Mouse (Mus musculus) midbrain, embryonic 12.5 days (tissue): ENCODE data around the gene Chd5. TPM values are rescaled to one million over a fixed set of nuclear protein-coding genes. Genes with fewer than 3 reads are reported as not detected.
A peak's percentile ranks its signal among the peaks of the same experiment; 100 is the strongest.

Source experiments
- ATAC-seq: fragments of 200-750 bp; cut with Nextera tagmentation; 2 replicates; pipeline ENCODE4 v1.8.0; 2017; ENCODE audit warnings: low read depth, moderate TSS enrichment, moderate library complexity; ENCODE audit not compliant: low FRiP score
- H3K27ac ChIP-seq: fragments of 300-500 bp; sonication (generic); replicated peaks from 2 replicates; pipeline ENCODE4 v1.5.1; 2016; ENCODE audit warnings: mild to moderate bottlenecking
- H3K27me3 ChIP-seq: fragments of 300-500 bp; sonication (generic); 2 replicates; pipeline ENCODE4 v1.6.1; 2016; ENCODE audit warnings: mild to moderate bottlenecking
- H3K36me3 ChIP-seq: fragments of 300-500 bp; sonication (generic); 2 replicates; pipeline ENCODE4 v1.6.1; 2016
- H3K4me1 ChIP-seq: fragments of 300-500 bp; sonication (generic); 2 replicates; pipeline ENCODE4 v1.6.1; 2016
- H3K4me2 ChIP-seq: fragments of 300-500 bp; sonication (generic); replicated peaks from 2 replicates; pipeline ENCODE4 v1.6.1; 2016; ENCODE audit warnings: mild to moderate bottlenecking, moderate library complexity
- H3K4me3 ChIP-seq: fragments of 300-500 bp; sonication (generic); 2 replicates; pipeline ENCODE4 v1.5.1; 2016; ENCODE audit warnings: mild to moderate bottlenecking
- H3K9ac ChIP-seq: fragments of 300-500 bp; sonication (generic); replicated peaks from 2 replicates; pipeline ENCODE4 v1.6.1; 2016; ENCODE audit warnings: mild to moderate bottlenecking, moderate library complexity
- H3K9me3 ChIP-seq: fragments of 300-500 bp; sonication (generic); 2 replicates; pipeline ENCODE4 v1.6.1; 2016; ENCODE audit warnings: mild to moderate bottlenecking
- WGBS: fragments of 180-500 bp; shearing (Covaris S2); methylation state at CpG from one replicate; pipeline ENCODE4 v1.1.7; 2016; 5-methylcytosine and 5-hydroxymethylcytosine counted together
- polyA plus RNA-seq: library from polyadenylated mRNA; unstranded; fragments of >200 nt; fragmentation: Nextera tagmentation; extraction: Ambion mirVana; gene quantifications from 2 replicates; pipeline ENCODE4 v1.2.1, GENCODE M21; 2016

Chd5 gene
- polyA plus RNA-seq, 1 experiment from 2014 or later = 3.5 TPM

DNA sequence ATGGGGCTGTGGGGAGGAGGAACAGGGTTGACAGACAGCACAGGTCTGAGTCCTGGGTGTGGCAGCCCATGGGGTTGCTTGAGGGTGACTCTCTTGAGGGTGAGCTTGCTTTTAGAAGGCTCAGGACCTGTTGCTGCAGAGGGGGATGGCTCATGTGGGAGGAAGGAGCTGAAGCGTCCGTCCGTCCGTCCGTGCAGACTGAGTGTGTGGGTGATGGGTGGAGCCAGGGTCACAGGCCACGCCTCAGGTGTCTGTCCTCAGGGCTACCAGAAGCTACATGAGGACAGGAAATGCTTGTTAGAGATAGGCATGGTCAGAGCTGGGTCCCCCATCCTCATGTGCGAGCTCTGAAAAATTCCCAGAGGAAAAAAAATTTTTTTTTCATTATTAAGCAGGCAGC is 6.2 kb downstream of the Chd5 start:
- Histone ChIP-seq H3K4me1 (peaks cover 24% of the 10 kb centered on the region), H3K4me3 (no peak overlapping the region), H3K36me3 (no peaks in the 10 kb centered on the region), H3K9ac (no peak overlapping the region), H3K9me3 (no peaks in the 10 kb centered on the region), H3K27me3 (peaks cover 84% of the 10 kb centered on the region), H3K27ac (no peak overlapping the region), H3K4me2 (no peak overlapping the region)
- ATAC-seq = no peak
- 64% methylated on average over 7 of the region's 7 CpGs for WGBS

- H3K9me3 ChIP-seq = no peaks in the 10 kb centered on the region
- H3K9ac ChIP-seq = no peak overlapping the region
- no peak overlapping the region for H3K27ac ChIP-seq
- H3K27me3 ChIP-seq = peaks cover 83% of the 10 kb centered on the region
- no peak overlapping the region for H3K4me3 ChIP-seq
- 62% methylated on average over 6 of the region's 7 CpGs for WGBS
- peaks cover 26% of the 10 kb centered on the region for H3K4me1 ChIP-seq
- ATAC-seq = no peak
- H3K4me2 ChIP-seq = no peak overlapping the region
- H3K36me3 ChIP-seq = no peaks in the 10 kb centered on the region
These were observed 6.9 kb downstream of the Chd5 start for GRCm38 (mm10) chr4:152345120-152345889.

GRCm38 (mm10) chr4:152349837-152350381 is 11.5 kb downstream of the Chd5 start:
- H3K27ac ChIP-seq = peak overlapping the region; percentile 54
- WGBS = 16% methylated on average over 17 of the region's 17 CpGs

GRCm38 (mm10) chr4:152350722-152351421 is 12.4 kb downstream of the Chd5 start:
- Histone ChIP-seq H3K4me1 (peaks cover 32% of the 10 kb centered on the region), H3K9me3 (no peaks in the 10 kb centered on the region), H3K4me2 (0 out of 2 replicates have a peak overlapping the region, but pooled peaks have one; percentile 18), H3K4me3 (no peak overlapping the region), H3K27me3 (peaks cover 65% of the 10 kb centered on the region), H3K36me3 (no peaks in the 10 kb centered on the region), H3K27ac (no peak overlapping the region), H3K9ac (0 out of 2 replicates have a peak overlapping the region, but pooled peaks have one; percentile 31)
- ATAC-seq = no peak
- 41% methylated on average over 8 of the region's 8 CpGs for WGBS

More at GRCm38 (mm10) chr4:152349837-152350381, 11.5 kb downstream of the Chd5 start:
- Histone ChIP-seq H3K4me1 (peaks cover 32% of the 10 kb centered on the region), H3K4me2 (peak overlapping the region; percentile 39), H3K27me3 (peaks cover 74% of the 10 kb centered on the region), H3K4me3 (0 out of 2 replicates have a peak overlapping the region, but pooled peaks have one; percentile 18), H3K36me3 (no peaks in the 10 kb centered on the region), H3K9ac (peak overlapping the region; percentile 41; the same call in 1 of the 2 replicates), H3K9me3 (no peaks in the 10 kb centered on the region)
- 0 out of 2 replicates have a peak, but pooled peaks have one; percentile 28 for ATAC-seq

DNA sequence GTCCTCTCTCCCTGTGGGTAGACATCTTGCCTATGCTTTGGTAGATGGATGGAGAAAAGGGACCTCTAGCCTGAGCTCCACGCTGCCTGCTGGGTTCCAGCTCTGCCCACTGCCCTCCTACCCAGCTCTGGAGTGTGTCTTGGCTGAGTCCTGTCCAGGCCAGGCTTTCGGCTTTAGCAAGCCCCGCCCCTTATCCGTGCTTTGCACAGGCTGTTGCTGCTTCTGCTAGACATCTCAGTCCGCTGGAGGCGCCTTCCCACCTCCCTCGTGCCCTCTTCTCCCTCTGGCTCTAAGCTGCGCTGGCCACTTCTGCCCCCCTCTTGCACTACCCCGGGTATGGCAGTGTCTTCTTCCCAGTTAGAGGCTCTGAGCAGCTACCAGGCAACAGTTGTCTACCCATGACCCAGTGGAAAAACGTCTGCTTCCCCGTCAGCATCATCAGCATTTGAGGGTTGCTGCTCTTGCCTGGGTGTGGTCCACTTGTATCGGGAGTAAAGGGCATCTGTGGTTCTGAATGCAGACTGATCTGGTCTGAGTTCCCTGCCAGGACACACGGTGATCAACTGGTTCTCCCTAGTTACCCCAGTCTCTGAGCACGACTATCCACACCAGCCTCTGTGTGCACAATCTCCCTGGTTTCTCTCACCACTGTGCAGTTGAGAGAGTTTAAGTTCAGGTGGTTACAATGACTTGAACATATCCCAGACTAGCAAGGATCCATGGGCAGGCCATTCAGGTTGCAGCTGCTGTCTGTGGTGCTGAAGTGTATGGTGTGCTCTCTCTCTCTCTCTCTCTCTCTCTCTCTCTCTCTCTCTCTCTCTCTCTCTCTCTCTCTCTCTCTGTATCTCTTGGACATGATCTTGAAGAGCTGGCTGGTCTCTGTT is 13.2 kb downstream of the Chd5 start:
- 0 out of 2 replicates have a peak overlapping the region, but pooled peaks have one; percentile 18 for H3K4me2 ChIP-seq
- no peaks in the 10 kb centered on the region for H3K36me3 ChIP-seq
- WGBS = 8% methylated on average over 14 of the region's 14 CpGs
- H3K9ac ChIP-seq = no peak overlapping the region
- peaks cover 32% of the 10 kb centered on the region for H3K4me1 ChIP-seq
- no peak overlapping the region for H3K27ac ChIP-seq
- H3K27me3 ChIP-seq = peaks cover 62% of the 10 kb centered on the region
- 0 out of 2 replicates have a peak, but pooled peaks have one; percentile 20 for ATAC-seq
- H3K9me3 ChIP-seq = no peaks in the 10 kb centered on the region
- H3K4me3 ChIP-seq = no peak overlapping the region

DNA sequence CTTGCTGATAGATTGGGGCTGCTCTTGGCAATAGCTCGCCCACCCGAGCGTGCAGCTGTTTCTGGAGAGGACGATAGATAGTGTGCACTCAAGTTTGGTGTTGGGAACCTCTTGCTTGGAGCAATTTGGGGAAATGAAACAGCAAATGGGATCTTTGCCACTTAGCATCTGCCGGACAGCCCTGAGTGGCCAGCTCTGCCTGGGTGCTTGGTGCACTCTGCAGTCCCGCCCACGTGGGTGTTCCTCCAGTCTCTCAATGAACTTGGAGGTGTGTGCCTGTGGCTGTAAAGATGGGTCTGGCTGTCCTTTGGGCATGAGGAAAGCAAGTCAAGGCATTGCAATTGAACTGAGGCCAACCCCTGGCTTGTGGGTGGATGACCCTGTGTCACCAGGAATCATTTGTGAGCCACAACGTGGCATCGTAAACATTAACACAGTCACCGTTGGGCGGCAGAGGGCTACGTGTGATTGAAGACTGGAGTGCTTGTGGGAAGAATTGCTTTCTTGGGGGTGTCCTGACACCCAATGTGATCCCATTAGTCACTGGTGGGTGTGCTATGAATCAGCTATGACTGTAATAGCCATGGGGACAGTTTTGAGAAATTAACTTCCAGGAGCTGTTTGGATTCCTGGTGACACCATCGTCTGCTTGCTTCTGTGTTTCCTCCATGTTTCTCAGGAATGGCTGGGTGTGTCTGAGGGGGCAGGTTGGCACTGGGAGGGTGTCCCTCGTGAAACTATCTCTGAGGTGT is 15.6 kb downstream of the Chd5 start:
- H3K27ac ChIP-seq = no peak overlapping the region
- no peak overlapping the region for H3K4me3 ChIP-seq
- ATAC-seq = no peak
- H3K4me1 ChIP-seq = peaks cover 29% of the 10 kb centered on the region
- WGBS = 82% methylated on average over 14 of the region's 14 CpGs
- no peak overlapping the region for H3K9ac ChIP-seq
- H3K27me3 ChIP-seq = peaks cover 54% of the 10 kb centered on the region
- no peaks in the 10 kb centered on the region for H3K9me3 ChIP-seq
- H3K4me2 ChIP-seq = no peak overlapping the region
- H3K36me3 ChIP-seq = no peaks in the 10 kb centered on the region

DNA sequence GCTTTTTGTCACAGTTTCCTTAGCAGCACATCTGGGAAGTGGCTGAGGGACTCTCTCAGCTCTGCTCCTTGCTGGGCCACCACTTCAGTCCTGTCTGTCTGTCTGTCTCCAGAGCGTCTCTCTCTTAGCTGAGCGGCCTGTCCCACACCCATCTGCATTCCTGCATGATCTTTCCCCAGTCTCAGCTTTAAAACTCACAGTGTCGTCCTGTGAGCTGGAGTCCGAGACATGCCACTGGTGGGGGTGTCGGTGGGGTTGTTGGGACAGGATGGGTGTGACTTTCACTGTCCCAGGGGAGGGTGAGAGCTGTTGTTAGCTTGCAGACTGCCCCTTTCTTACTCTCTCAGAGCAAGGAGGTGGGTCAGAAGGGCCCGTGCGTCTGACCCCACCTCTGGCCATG is 17.2 kb downstream of the Chd5 start:
- Histone ChIP-seq H3K9ac (no peak overlapping the region), H3K27ac (no peak overlapping the region), H3K4me2 (no peak overlapping the region), H3K4me1 (peaks cover 22% of the 10 kb centered on the region), H3K9me3 (no peaks in the 10 kb centered on the region), H3K4me3 (no peak overlapping the region), H3K36me3 (no peaks in the 10 kb centered on the region), H3K27me3 (peaks cover 55% of the 10 kb centered on the region)
- ATAC-seq = no peak
- WGBS = 78% methylated on average over 7 of the region's 7 CpGs

GRCm38 (mm10) chr4:152359700-152360099 is 21.2 kb downstream of the Chd5 start:
- peaks cover 45% of the 10 kb centered on the region for H3K27me3 ChIP-seq
- H3K4me1 ChIP-seq = peaks cover 20% of the 10 kb centered on the region
- no peaks in the 10 kb centered on the region for H3K36me3 ChIP-seq
- H3K27ac ChIP-seq = no peak overlapping the region
- ATAC-seq = no peak
- H3K9me3 ChIP-seq = no peaks in the 10 kb centered on the region
- no peak overlapping the region for H3K4me3 ChIP-seq
- H3K9ac ChIP-seq = no peak overlapping the region
- no peak overlapping the region for H3K4me2 ChIP-seq
- WGBS = 5% methylated on average over 11 of the region's 11 CpGs

- 0 out of 2 replicates have a peak, but pooled peaks have one; percentile 52 for ATAC-seq
- Histone ChIP-seq H3K27me3 (peaks cover 48% of the 10 kb centered on the region), H3K9ac (0 out of 2 replicates have a peak overlapping the region, but pooled peaks have one; percentile 6), H3K4me3 (peak overlapping the region; percentile 25), H3K4me2 (peak overlapping the region; percentile 51), H3K36me3 (no peaks in the 10 kb centered on the region), H3K9me3 (no peaks in the 10 kb centered on the region), H3K27ac (no peak overlapping the region), H3K4me1 (peaks cover 32% of the 10 kb centered on the region)
- 2% methylated on average over 24 of the region's 24 CpGs for WGBS
These were observed 22.4 kb downstream of the Chd5 start for GRCm38 (mm10) chr4:152360855-152361254.

GRCm38 (mm10) chr4:152362180-152362579 is 23.7 kb downstream of the Chd5 start:
- 90% methylated on average over 9 of the region's 9 CpGs for WGBS
- peaks cover 35% of the 10 kb centered on the region for H3K4me1 ChIP-seq
- peaks cover 56% of the 10 kb centered on the region for H3K27me3 ChIP-seq
- H3K9me3 ChIP-seq = no peaks in the 10 kb centered on the region
- no peak overlapping the region for H3K4me2 ChIP-seq
- no peak overlapping the region for H3K27ac ChIP-seq
- H3K36me3 ChIP-seq = no peaks in the 10 kb centered on the region
- ATAC-seq = no peak
- no peak overlapping the region for H3K4me3 ChIP-seq
- no peak overlapping the region for H3K9ac ChIP-seq
